Mouse (Mus musculus): ENCODE measurements around the gene Spire2.
"Not testable (repeated sequence)": the region's sequence is repeated elsewhere in the genome, so short reads cannot be mapped to it uniquely, and the experiment has no call there.

Gene Spire2

GRCm38 (mm10) chr8:123382516-123382915 is 50.0 kb downstream of the Spire2 start:
- no peak for DNase-seq (ENCODE audit: low spot score in 2 of 2)

DNA sequence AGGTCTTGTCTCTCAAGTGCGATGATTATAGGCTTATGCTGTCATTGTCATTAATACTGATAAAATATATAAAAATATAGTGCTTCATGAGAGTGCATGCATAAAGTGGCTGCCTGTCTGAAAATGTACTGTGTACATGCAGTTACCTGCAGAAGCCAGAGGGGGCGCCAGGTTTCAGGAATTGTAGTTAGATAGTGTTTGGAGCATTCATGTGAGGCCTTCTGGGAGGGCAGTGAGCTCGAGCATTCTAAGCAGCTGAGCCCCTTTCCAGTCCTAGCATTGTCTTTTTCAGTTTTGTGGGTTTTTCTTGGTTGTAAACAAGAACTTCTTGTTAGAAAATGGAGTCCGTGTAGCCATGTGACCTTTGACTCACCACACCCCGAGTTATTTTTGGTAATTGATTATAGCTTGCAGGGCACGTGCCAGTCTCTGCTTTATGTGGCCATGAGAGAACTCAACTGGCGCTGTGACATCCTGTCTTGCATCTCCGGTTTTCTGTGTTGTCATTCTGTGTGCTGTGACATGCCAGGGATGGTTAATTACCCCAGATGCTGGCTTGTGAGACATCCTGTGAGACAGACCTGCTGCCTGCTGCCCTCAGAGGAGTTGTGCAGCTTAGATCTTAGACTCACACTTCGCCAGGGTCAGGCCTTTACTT is 52.5 kb downstream of the Spire2 start:
- DNase-seq (ENCODE audit: low spot score in 2 of 2), result peak in 1 of 2 experiments; percentile 19

GRCm38 (mm10) chr8:123387041-123387440 is 54.5 kb downstream of the Spire2 start:
- no peak for DNase-seq (ENCODE audit: low spot score in 2 of 2)

DNA sequence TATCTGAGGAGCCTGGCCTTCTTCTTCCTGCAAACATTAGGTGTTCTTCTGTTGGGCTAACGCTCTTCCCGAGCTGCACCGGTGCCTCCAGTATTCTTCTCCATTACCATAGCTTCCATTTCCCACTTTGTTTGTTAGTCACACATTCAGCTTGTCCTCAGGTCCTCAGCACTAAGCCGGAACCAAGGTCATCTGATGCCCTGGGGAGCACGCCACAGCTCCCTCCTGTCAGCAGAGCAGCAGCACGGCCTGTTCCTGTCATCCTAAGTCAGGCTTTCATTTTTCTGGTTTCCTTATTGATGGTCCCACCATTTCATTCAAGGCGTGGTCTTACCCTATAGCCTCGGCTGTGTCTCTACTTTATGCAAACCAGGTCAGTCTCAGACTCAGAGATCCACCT is 55.3 kb downstream of the Spire2 start:
- DNase-seq (ENCODE audit: low spot score in 2 of 2), result no peak

DNA sequence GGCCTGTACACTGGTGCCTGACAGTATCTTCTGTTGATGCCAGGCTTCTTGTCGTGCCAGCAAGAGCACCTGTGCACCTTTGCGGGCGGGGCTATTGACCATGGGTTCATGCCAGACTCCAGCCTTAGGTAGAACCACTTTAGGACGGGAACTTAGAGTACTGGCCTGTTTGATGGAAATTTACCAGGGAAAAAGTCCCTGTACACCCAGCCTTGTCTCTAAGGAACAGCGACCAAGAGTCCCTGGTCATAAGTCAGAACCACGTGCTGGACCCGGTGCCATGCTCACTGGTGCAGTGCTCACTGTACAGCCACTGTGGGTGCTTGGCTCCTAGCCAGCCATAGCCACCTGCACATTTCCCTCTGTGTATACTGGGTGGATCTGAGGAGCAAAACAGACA is 56.5 kb downstream of the Spire2 start:
- DNase-seq (ENCODE audit: low spot score in 2 of 2), result no peak

DNA sequence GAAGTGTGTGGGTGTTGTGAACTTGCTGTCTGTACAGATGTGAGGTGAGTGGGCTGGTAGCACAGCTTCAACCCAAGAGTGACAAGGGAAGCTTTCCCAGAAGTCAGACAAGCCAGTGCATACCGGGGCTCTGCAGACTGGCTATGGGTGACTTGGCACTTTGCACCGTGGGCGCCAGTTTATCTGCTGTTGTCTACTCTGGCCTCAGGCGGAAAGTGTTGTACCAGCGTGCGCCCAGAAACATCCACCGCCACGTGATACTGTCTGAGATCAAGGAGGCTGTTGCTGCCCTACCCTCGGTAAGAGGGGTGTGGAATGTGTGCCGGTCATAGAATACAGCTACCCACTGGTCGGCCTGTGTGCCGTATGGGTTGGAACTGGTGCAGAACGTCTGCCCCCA is 65.8 kb downstream of the Spire2 start:
- no peak for DNase-seq (ENCODE audit: low spot score in 2 of 2)

- DNase-seq (ENCODE audit: low spot score in 2 of 2), result no peak
Observed at GRCm38 (mm10) chr8:123401936-123402335, 69.4 kb downstream of the Spire2 start.

DNA sequence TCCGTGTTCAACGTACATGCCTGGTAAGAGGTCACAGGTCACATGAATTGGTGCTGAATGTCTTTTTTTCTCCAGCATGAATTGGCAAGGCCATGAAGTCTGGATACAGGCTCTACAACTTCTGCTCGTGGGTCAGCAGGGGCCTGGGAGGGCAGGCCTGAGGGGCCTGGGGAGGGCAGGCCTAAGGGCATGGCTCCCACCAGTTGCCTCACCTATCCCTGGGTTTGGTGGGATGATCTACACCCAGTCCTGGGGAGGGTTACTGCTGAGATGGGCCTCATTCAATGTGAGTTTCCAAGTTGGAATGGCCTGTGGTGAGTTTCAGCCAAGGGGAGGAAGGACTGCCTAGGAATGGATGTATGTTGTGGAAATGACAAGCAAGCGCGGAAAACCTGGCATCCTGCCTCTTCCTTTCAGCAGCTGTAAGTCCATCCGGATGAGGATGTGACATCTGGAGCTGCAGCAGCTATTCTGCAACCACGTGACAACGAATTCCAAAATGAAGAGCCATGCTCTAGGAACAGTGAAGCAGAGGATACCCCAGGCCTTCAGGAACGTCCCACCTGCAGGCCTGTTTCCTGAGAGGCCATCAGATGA is 70.3 kb downstream of the Spire2 start:
- no peak for DNase-seq (ENCODE audit: low spot score in 2 of 2)

DNA sequence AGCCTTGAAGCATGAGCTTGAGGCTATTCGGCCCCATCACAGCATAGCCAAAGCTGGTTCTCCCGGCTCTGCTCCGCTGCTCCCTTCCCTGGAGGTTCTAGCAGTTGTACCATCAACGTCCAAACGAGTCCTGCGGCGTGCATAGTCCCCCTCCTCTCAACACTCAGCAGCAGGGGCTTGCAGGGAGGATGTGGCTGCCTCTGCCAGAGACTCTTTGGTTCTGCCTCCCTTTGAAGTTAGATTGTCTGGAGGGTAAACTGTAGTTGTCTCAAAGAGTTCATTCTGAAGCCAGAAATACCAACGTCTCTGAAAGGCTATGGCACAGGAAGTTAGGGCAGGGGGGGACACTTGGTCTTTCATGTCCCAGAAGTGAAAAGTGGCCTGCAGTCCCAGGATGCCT is 72.0 kb downstream of the Spire2 start:
- DNase-seq (ENCODE audit: low spot score in 2 of 2), result no peak

- peak; percentile 47 to 67 for DNase-seq (ENCODE audit: low spot score in 2 of 2)
Observed at GRCm38 (mm10) chr8:123406786-123407185, 74.3 kb downstream of the Spire2 start, which contains the start of gene Mc1r. Mc1r (plus strand) TSS chr8:123407107.

GRCm38 (mm10) chr8:123407612-123408011 is 75.1 kb downstream of the Spire2 start:
- DNase-seq (ENCODE audit: low spot score in 2 of 2), result no peak

DNA sequence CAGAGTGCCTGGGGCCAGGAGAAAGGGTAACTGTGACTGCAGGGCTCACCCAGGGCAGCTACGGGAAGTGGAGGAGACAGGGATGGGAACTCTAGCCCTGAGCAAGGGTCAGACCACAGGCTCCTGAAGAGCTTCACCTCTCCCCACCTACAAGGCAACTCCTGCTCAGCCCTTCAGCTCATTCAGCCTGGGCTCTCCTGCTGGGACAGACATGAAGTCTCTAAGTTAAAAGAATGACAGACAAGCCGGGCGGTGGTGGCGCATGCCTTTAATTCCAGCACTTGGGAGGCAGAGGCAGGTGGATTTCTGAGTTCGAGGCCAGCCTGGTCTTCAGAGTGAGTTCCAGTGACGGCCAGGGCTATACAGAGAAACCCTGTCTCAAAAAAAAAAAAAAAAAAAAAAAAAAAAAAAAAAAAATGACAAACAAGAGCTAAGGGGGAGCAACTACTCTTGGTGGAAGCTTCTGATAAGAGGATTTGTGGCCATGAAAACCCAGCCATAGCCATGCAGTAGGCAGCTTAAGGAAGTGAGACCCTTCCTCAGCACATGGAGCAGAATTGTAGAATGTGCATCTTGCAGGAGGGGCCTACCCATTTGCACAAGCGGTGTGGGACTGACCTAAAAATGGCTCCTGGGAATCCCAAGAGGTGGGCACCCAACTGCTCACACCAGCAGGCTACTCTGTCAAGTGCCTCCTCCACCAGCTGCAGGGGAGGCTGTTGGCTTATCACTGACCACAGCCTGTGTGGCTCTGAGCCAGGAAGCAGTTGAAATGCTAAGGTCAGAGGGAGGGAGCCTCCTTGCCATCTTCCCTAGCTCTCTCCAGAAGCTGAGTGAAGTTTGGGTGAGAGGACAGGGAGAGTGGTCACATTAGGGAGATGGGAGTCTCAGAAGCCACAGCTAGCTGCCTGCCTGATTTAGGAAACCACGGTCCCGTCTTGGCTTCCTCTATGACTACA is 76.4 kb downstream of the Spire2 start:
- DNase-seq (ENCODE audit: low spot score in 2 of 2), result peak in 1 of 2 experiments; percentile 53

GRCm38 (mm10) chr8:123410049-123410587 is 77.6 kb downstream of the Spire2 start:
- DNase-seq (ENCODE audit: low spot score in 2 of 2), result no peak

GRCm38 (mm10) chr8:123410788-123411187 is 78.3 kb downstream of the Spire2 start:
- DNase-seq (ENCODE audit: low spot score in 2 of 2), result no peak

DNA sequence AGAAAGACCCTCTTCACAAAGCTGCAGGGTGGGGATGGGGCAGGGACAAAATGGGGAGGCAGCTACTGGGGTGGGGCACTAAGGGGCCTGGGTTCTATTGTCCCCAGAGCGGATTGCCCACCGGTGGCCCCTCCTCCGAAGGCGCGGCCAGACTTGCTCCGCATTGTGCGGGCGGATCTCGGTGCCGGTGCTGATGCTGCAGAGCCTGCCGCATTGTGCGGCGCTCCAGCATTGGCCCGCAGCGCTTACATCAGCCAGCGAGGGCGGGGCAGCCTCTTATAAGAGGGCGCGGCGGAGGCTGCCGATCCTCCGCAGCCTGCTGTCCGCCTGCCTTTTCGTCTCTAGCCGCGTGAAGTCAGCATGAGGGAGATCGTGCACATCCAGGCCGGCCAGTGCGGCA is 78.7 kb downstream of the Spire2 start, which contains the start of gene Tubb3:
Gene Tubb3, plus strand, starts transcription at position 179 of the 400 bp plus-strand sequence.
- DNase-seq (ENCODE audit: low spot score in 2 of 2), result peak in 1 of 2 experiments; percentile 37

- DNase-seq (ENCODE audit: low spot score in 2 of 2), result no peak
Observed at GRCm38 (mm10) chr8:123411781-123412327, 79.3 kb downstream of the Spire2 start.

DNA sequence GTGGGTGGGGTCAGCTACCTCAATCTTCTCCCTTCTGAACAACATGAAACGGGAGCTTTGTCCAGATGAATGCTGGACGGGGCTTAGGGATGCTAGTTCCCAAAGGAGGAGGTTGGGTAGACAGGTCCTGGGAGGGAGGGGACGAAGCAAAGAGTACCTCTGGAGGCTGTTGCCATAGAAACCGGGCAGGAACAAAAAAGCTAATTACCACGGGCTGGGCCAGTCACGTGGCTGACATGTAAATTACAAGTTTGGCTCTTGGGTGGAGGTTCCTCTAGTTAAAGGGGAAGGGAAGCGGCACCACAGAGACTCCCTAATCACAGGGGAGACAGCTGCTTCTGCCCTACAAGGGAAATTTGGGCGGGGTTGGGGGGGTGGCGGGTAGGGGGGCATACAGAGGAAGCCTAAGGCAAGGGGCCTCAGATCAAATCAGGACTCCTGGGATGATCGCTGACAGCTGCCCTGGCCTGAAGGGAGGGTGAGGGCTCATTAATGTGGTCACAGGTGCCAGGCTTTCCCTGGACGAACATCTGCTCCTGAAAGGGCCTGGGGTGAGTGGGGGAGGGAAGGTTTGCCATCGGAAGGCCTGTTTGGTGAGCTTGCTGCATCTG is 80.2 kb downstream of the Spire2 start:
- DNase-seq (ENCODE audit: low spot score in 2 of 2), result no peak

DNA sequence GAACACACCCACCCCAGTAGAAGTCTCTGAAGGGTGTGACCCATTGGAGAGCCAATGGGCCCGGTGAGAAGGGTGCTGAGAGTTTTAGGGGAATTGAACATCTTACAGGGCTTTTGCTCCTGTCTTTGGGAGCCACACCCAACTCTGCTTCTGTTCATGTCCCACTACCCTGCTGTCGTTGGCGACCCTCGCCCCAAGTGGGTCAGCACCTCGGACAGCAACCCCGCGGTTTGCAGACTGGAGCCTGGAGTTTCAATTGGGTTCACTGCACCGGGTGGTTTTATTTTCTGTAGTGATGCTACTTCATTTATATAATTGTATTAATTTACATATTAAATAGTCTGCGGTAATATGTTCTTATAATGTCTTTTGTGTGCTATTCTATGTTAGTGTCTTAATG is 81.7 kb downstream of the Spire2 start:
- DNase-seq (ENCODE audit: low spot score in 2 of 2), result no peak

GRCm38 (mm10) chr8:123414997-123415696 is 82.6 kb downstream of the Spire2 start:
- DNase-seq (ENCODE audit: low spot score in 2 of 2), result not testable (repeated sequence)

Data from spleen, postnatal 14 days (tissue).